In genomic region chr15:93336658-93336924, GRCm38 (mm10) we compare ENCODE assay signal across 8 mouse cellular contexts. TPM values are rescaled to one million over a fixed set of nuclear protein-coding genes. Genes with fewer than 3 reads are reported as not detected.
DNase-seq lines count a peak whose midpoint lies in the region; ATAC-seq and TF ChIP-seq lines count a peak whose summit lies in the region.

No protein-coding gene starts in this region.

- intact Hi-C loops in heart, adult 2 months (cut with DNase I): loop anchor here (2.0 to 5.0 kb wide), 2 partner anchors 62 to 261 kb away; partner anchors contain the start of genes Pphln1, Prickle1 and Zcrb1
- intact Hi-C loops in left cerebral cortex, postnatal 14 days (cut with DNase I): loop anchor here (5.0 kb wide), 1 partner anchor 59 kb away; the partner anchor contains the start of gene Gxylt1

- no peak for TF ChIP-seq POLR2A in heart, adult 2 months (IDR thresholded peaks at IDR 0.05; ENCODE audit: insufficient read depth, low read depth, low read length)
- TF ChIP-seq POLR2A in testis, adult 2 months (IDR thresholded peaks at IDR 0.05; ENCODE audit: control insufficient read depth, low read depth, low read length): no peak

- H3K36me3 ChIP-seq in heart, adult 2 months (ENCODE audit: control insufficient read depth, insufficient read depth, low read length): peaks cover 3% of the 10 kb centered on the region; the same call in 1 of the 2 replicates
- H3K36me3 ChIP-seq in testis, adult 2 months (ENCODE audit: control insufficient read depth, insufficient read depth, low read length): no peaks in the 10 kb centered on the region
- no peaks in the 10 kb centered on the region; the same call in 1 of the 2 replicates for H3K36me3 ChIP-seq in limb, embryonic 15.5 days
- no peaks in the 10 kb centered on the region for H3K36me3 ChIP-seq in stomach, embryonic 16.5 days (ENCODE audit: control insufficient read depth, insufficient read depth, low read length)

- 0% methylated on average over 39 of the region's 52 CpGs for WGBS in heart, adult 2 months
- WGBS in limb, embryonic 15.5 days: no CpG with 5 or more reads among the region's 52 CpGs
- WGBS in stomach, embryonic 16.5 days: 1% methylated on average over 45 of the region's 52 CpGs

- TF ChIP-seq EP300 in heart, adult 2 months (IDR thresholded peaks at IDR 0.05; ENCODE audit: insufficient read depth, low read depth, low read length): no peak

- H3K27me3 ChIP-seq in heart, adult 2 months (ENCODE audit: control insufficient read depth, insufficient read depth, low read length): no peaks in the 10 kb centered on the region
- no peaks in the 10 kb centered on the region for H3K27me3 ChIP-seq in testis, adult 2 months (ENCODE audit: control insufficient read depth, insufficient read depth, low read length)
- no peaks in the 10 kb centered on the region for H3K27me3 ChIP-seq in limb, embryonic 15.5 days
- H3K27me3 ChIP-seq in stomach, embryonic 16.5 days (ENCODE audit: control insufficient read depth, insufficient read depth, low read length): no peaks in the 10 kb centered on the region

- peak overlapping the region; percentile 90 for H3K4me2 ChIP-seq in limb, embryonic 15.5 days
- peak overlapping the region; percentile 93 for H3K4me2 ChIP-seq in stomach, embryonic 16.5 days (ENCODE audit: low read depth, low read length)

- H3K9me3 ChIP-seq in limb, embryonic 15.5 days: no peaks in the 10 kb centered on the region
- no peaks in the 10 kb centered on the region for H3K9me3 ChIP-seq in stomach, embryonic 16.5 days (replicated peaks; ENCODE audit: control insufficient read depth, low read length)

- no peak for ATAC-seq in limb, embryonic 15.5 days (ENCODE audit: insufficient number of reproducible peaks, low FRiP score, low TSS enrichment, low read depth)
- no peak for ATAC-seq in stomach, embryonic 16.5 days (ENCODE audit: insufficient read depth, low FRiP score)

- no peak for DNase-seq in heart, adult 2 months
- DNase-seq in heart, postnatal 4 days: no peak
- DNase-seq in testis, postnatal 14 days (ENCODE audit: low spot score): no peak
- no peak for DNase-seq in left cerebral cortex, postnatal 14 days (ENCODE audit: low spot score in 2 of 2)
- no peak for DNase-seq in right cerebral cortex, postnatal 14 days

- no peaks in the 10 kb centered on the region for H3K4me1 ChIP-seq in heart, adult 2 months (ENCODE audit: control insufficient read depth, insufficient read depth, low read length)
- H3K4me1 ChIP-seq in testis, adult 2 months (ENCODE audit: control insufficient read depth, insufficient read depth, low read length): peaks cover 6% of the 10 kb centered on the region
- peaks cover 7% of the 10 kb centered on the region for H3K4me1 ChIP-seq in limb, embryonic 15.5 days
- no peaks in the 10 kb centered on the region for H3K4me1 ChIP-seq in stomach, embryonic 16.5 days (ENCODE audit: control insufficient read depth, insufficient read depth, low read length)

- no peak overlapping the region for H3K27ac ChIP-seq in heart, adult 2 months
- peak overlapping the region; percentile 47; the same call in 1 of the 2 replicates for H3K27ac ChIP-seq in testis, adult 2 months (ENCODE audit: control insufficient read depth, insufficient read depth, low read depth, low read length)
- H3K27ac ChIP-seq in limb, embryonic 15.5 days: peak overlapping the region; percentile 90
- peak overlapping the region; percentile 92 for H3K27ac ChIP-seq in stomach, embryonic 16.5 days (ENCODE audit: low read length)

- peaks cover 2% of the 10 kb centered on the region; the same call in 1 of the 2 replicates for H3K79me2 ChIP-seq in heart, adult 2 months (replicated peaks; ENCODE audit: control insufficient read depth, insufficient read depth, low read length)

- peak overlapping the region; percentile 88; the same call in 1 of the 2 replicates for H3K4me3 ChIP-seq in heart, adult 2 months
- H3K4me3 ChIP-seq in testis, adult 2 months (ENCODE audit: control insufficient read depth, low read depth, low read length): peak overlapping the region; percentile 97
- H3K4me3 ChIP-seq in limb, embryonic 15.5 days: peak overlapping the region; percentile 88
- peak overlapping the region; percentile 90 for H3K4me3 ChIP-seq in stomach, embryonic 16.5 days (replicated peaks; ENCODE audit: low read length)

- H3K9ac ChIP-seq in heart, adult 2 months (ENCODE audit: low read depth, low read length): peak overlapping the region; percentile 81
- H3K9ac ChIP-seq in limb, embryonic 15.5 days: peak overlapping the region; percentile 86
- H3K9ac ChIP-seq in stomach, embryonic 16.5 days (ENCODE audit: low read length): peak overlapping the region; percentile 95

- TF ChIP-seq CTCF in heart, adult 2 months (IDR thresholded peaks at IDR 0.05): no peak
- TF ChIP-seq CTCF in testis, adult 2 months (IDR thresholded peaks at IDR 0.05; ENCODE audit: control insufficient read depth, insufficient read depth, insufficient replicate concordance, low read depth, low read length): no peak

RNA-seq across cellular contexts. Expression of gene Yaf2, which starts 0.1 kb away (rescaled TPM):
- 10 to 100 TPM; 17.8 to 21.4 TPM for total RNA-seq in heart, adult 2 months (2021)
- polyA plus RNA-seq in heart, adult 2 months (2012; rRNA removed): 22.0 and 35.9 TPM in 2 replicates
- 10 to 100 TPM; 38.6 to 39.5 TPM for total RNA-seq in heart, postnatal 4 days (2021)
- 8.7 and 10.3 TPM in 2 replicates for polyA plus RNA-seq in testis, adult 2 months (2012; rRNA removed)
- 58.6 and 65.7 TPM in 2 replicates for polyA plus RNA-seq in limb, embryonic 15.5 days (2015; fragmentation: Nextera tagmentation; extraction: Ambion mirVana)
- polyA plus RNA-seq in stomach, embryonic 16.5 days (2015; fragmentation: Nextera tagmentation; extraction: Ambion mirVana): 36.2 and 38.9 TPM in 2 replicates
- 100 to 1,000 TPM; 101 to 102 TPM for total RNA-seq in left cerebral cortex, postnatal 14 days (2021)
